Mouse (Mus musculus) ovary, postnatal 10 days (tissue): Measurements from ENCODE around the gene Serpina10.
"Not testable (repeated sequence)": the region's sequence is repeated elsewhere in the genome, so short reads cannot be mapped to it uniquely, and the experiment has no call there.

Source experiments
- DNase-seq: peaks from one replicate; pipeline ENCODE4 v3.0.0; 2022; ENCODE audit warnings: low spot score

Gene Serpina10

DNA sequence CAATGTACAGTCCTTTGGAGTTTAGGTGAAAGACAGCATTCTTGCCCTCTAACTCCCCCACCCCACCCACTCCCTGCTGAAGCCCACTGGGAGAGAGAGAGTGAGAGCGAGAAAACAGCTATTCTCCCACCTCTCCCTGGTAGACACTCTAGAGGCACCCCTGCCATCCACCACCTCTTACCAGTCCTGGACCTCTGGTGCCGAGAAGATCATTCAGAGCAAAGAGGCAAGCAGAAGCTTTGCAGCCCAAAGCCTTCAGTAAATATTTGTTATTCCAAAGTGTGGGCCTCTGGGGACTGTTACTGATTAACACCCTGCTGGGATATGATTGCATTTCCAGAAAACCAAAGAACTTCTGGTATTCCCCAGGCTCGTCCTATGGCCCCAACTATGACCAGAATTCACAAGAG is at the start of gene Serpina10:
Gene Serpina10, minus strand, starts transcription at position 242 of the 410 bp plus-strand sequence.
- DNase-seq, result no peak

DNA sequence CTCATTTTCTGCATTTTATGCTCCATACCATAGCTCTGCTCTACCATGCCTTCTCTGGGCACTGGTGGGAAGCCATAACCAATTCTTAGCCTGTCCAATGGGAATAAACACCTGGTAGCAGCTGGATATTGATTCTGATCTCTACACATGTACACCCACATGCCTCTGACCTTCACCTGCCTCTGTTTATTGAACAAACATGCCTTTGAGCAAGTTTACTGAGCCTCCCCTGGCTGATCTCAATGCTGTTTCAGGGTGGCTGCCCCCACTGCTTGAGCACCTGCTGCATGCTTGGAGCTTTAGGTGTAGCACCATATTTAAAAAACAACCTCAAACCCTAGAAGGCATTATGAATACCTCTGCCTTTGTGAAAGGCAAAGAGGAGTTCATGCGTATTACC is 48.6 kb upstream of the Serpina10 start:
- DNase-seq, result not testable (repeated sequence)

DNA sequence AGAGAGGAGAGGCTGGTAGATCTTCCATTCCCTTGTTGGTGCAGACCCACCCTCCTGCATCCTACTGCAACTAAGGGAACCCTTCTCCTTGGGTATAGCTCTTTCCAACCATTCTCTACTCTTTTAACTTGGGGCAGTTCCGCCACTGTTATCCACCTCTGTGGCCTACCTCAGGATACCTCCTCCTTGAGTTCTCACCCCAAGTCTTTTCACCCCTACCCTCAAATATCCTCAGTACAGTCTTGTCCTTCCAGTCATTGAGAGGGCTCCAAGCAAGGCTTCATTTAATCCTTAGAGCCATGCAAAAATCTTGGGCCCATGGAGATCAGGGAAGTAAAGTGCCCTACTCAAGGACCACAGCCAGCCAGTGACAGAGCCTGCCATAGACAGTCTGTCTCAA is 44.8 kb upstream of the Serpina10 start, which contains the start of gene Serpina16:
Gene Serpina16, minus strand, starts transcription at position 101 of the 400 bp plus-strand sequence.
- no peak for DNase-seq

DNA sequence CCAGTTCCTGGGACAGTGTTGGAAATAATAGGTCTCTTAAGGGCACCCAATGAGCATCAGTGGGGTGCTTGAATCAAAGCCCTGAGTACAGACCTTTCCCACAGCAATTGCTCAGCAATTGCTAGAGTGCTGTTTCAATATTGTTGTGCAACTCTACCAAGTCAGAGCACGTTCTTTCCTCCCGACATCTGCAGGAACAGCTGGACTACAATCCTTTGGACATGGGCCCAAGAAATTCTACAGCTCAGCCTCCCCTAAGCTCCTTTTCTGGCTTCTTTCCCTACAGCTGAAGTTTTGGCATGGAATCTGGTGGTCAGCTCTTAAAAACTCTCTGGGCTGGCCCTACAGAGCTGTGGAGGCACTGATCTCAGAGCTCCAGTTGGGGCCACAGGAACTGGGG is 41.9 kb upstream of the Serpina10 start:
- peak; percentile 5 for DNase-seq

DNA sequence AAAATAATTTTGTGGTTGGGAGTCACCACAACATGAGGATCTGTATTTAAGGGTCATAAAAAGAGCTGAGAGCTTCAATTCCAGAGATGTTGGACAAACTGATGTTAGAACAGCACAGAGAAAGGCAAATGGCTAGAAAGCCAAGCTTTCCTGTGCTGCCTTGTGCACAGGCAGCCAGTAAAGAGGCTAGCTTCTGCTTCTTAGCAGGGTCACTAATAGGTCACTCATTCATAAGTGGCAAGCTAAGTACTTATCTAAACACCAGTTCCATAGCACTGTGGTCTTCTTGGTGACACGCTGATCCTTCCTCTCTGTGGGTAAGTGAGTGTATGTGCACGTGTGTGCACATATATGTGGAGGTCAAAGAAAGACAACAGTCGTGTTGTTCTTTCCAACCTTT is 40.2 kb upstream of the Serpina10 start:
- no peak for DNase-seq

DNA sequence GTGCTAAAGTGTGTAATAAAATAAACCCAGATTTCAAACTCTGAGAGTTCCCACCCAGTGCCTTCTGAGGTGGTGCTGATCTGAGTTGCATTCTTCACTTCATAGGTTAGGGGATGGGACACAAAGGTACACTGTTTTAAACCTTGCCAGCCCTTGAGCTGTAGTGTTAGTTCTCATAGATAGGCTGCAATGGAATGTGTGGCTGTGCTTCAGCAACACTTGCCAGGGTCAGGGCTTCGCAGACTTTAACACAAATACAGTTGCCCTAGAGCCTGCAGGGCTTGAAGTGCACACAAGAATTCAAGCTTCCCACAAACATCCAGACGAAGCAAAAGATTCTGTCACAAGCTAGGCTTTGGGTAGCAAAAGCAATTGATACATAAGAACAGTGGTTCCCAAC is 39.7 kb upstream of the Serpina10 start:
- DNase-seq, result no peak

DNA sequence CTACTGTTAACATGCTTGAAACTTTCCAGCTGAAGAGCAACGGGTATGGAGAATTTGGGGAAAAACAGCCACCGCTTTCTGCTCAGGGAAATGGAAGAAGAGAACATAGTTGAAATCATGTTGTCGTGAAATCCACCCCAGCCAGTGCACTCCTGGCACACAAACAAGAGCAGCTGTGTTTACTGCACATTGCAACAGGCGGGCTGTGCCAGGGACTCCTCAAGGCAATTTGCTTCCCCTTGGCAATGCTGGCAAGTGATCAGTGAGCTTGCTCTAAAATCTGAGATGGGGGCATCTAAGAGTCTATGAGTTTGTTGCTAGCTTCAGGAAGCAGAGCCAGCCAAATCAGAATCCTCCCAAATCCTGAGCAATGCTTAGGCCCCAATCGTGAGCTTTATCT is 39.1 kb upstream of the Serpina10 start:
- no peak for DNase-seq

DNA sequence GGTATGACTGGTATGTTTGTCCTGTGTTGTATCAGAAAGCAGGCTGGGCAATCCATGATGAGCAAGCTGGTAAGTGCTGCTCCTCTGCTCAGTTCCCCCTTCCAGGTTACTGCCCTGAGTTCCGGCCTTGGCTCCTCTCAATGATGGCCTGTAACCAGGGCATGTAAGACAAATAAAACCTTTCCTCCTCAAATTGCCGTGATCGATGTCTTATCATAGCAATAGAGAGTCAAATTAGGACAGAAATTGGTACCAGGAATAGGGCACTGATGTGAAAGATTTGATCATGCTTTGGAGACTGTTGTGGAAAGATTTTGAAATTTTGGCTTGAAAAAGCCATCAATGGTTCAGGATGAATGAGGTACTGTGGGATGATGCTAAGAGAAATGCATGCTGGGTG is 34.0 kb upstream of the Serpina10 start:
- DNase-seq, result no peak

DNA sequence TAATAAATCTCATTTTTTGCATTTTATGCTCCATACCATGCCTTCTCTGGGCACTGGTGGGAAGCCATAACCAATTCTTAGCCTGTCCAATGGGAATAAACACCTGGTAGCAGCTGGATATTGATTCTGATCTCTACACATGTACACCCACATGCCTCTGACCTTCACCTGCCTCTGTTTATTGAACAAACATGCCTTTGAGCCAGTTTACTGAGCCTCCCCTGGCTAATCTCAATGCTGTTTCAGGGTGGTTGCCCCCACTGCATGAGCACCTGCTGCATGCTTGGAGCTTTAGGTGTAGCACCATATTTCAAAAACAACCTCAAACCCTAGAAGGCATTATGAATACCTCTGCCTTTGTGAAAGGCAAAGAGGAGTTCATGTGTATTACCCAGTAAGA is 30.8 kb upstream of the Serpina10 start:
- not testable (repeated sequence) for DNase-seq

DNA sequence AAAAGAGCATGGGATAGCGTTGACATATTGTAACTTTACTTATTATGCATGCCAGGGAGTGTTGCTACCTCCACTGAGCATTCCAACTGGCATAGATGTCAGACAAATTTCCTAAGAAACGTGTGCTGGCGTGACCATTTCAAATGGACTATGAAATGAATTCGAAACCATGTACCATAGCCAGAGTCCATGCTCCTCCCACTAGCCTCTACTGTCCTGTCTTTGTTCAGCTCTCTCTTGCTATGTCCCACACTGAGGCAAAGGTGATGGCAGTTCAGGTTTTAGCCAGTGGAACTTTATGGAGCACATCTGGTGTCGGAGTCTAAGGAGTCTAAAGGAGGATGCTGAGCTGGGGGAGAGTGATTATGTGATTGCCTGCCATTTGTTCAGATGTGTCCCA is 28.8 kb upstream of the Serpina10 start:
- no peak for DNase-seq

DNA sequence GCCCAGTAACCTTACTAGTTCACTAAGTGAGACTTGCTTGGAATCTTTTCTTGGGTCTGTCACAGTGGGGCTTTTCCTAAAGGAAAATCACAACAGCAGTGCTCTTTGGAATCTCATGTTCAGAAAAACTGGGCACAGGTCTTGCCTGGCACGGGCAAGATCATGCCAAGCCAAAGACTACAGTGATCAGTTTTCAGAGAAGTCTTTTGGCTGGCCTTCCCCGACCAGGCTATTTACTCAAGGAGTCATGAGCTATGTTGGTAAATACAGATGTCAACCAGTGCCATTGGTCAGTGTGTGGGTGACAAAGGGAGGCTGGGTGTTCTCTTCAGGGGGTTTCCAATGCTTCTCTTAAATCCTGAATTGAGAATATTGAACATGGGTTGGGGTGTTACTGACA is 27.9 kb upstream of the Serpina10 start:
- no peak for DNase-seq

DNA sequence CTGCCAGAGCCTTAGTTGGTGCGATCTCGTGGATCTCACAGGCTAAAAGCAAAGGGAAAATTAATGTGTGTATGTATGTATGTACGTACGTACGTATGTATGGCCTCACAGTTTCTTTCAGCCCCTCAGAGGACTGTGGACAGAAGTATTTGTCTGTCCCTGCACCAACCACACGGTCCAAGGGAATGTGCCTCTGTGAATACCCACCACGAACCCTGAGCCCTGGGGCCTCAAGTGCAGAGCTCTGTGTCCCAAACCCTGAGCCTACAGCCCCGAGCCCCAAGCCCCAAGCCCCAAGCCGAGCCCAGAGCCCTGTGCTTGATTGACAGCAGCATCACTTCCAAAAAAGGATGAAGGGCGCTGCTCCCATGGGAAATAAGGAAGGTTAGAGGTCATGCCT is 26.7 kb upstream of the Serpina10 start:
- no peak for DNase-seq

DNA sequence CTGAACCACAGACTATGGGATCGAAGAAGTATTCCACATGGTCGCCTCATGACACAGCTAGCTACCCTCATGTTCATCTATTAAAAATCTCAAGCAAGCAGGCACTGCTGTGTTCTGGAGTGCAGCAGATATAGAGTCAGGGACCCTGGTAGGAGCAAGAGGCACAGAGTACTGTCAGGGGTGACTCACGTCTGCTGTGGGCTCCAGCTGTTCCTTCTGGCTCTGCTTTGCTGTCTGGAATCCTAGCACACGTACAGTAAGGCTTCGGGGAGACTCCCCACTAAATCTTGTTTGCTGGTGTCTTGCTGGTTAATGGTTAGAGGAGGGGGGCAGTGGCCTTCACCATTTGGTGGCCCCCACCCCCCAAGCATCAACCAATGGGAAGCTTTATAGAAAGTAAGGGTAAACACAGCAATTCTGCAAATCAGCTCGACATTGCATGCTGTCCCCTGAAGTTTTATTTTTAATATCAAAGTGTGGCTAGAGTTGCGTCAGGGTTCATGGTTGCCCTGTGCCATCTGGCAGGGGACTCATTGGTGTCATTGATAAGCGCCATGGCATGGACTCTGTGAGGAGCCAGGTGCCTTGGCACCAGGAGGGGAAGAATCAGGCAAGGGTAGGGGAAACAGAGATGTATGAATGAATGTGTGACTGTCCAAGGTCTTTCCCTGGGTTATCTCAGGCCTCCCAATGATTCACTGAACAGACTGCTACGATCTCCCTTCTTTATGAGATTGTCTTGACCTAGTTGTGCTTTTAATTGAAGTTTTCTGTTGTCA is 25.8 kb upstream of the Serpina10 start, which contains the start of gene Serpina6:
Gene Serpina6, minus strand, starts transcription at position 365 of the 779 bp plus-strand sequence.
- DNase-seq, result no peak

DNA sequence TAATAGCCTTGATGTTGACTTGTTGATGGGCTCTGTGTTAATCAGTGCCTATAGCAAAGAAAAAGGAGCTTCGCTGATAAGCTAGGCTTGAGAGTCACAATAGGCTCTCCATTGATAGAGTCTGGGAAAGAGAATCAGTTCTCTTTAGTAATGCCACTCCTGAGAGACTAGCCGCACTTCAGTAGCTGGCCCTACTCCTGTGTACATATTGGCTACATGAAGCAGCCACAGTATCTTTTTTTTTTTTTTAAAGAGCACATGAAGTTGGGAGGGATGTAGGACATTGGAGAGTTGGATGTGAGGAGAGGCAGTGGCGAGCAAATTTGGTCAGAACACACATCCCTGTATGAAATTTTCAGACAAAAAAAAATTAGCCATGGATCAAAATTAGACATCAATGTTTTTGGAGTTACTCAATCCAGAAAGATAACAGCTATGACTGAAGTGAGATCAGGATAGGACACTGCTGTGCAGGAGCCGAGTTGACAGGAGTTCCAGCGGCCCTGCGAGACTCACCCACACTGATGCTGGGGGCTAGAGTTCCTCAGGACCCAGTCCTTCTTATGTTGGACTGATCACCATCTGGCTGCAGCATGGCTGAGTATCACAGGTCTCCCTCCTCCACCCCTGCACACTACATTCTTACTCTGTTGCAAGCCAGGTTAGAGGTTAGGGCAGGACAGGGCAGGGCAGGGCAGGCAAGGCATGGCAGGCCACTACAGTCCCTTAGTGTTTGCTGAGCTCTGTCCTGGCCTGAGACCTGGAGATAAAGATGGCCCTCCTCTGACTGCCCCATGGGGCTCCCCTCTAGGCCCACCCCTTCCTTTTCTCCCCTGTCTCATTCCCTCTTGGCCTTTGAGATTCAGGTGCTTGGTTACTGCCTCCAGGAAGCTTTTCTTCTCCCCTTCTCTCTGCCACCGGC is 24.1 kb upstream of the Serpina10 start:
- no peak for DNase-seq

DNA sequence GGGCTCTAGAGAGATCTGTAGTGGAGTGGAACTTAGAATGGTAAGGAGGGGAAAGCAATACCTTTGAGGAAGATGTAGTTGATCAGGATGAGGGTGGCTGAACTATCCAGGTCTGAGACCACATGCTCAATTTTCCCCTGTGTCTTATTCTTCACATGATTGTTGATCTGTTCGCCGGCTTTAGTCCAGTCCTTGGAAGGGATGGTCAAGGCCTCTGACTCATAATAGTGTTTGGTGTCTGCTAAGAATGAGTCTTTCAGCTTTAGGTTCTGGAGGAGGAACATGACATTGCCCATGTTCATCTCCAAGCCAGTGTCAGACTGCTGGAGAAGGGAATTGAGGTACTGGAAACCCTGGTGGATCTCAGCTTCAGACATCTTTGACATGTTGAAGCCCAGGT is 22.6 kb upstream of the Serpina10 start:
- DNase-seq, result no peak

DNA sequence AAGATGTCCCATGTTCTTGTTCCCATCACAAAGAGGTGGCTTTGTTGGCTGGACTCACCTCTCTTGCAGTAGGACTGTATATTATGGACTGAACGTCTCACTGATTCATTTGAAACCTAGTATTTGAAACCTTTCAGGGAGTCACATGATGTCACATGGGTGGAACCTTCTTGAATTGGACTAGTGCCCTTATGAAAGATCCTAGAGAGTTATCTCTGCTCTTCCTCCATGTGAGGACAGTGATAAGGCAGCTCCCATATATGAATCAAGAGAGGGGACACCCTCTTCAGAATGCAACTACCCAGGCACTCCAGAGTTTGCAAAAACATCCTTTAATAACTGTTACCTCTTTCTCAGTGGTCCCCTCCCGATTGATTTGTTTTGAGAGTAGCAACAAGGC is 15.1 kb upstream of the Serpina10 start:
- no peak for DNase-seq

DNA sequence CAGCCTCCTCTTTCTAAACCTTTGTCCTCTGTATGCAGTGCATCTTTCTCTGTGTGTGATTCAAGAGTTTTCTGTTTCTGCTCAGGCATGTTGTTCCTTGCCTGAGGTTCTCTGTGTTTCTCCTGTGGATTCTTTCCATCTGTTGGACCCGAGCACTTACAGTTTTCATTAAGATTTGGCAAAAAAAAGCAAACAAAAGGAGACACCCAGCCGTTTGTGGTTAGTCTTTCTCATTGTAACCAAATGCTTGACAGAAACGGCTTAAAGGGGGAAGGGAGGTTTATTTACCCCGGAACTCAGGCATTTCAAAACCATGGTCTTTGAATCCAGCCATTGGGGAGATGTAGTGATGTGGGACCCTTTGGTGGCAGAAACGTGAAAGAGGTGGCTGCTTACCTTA is 13.4 kb upstream of the Serpina10 start:
- DNase-seq, result no peak

DNA sequence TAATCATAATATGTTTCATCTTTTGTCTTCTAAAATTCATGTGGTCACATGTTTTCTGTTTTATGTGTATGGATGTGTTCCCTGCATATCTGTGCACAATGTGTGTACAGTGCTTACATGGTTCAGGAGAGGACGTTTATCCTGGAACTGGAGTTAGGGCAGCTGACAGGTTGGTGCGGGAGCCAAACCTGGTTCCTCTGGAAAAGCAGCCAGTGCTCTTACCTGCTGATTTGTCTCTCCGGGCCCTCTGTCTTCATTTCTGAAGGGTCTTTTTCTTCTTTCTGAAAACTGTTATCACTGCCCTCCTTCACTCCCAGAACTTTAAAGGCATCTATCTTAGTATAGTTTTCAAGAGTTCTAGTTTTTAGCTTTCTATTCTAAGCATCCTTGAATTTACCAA is 12.6 kb upstream of the Serpina10 start:
- DNase-seq, result no peak

DNA sequence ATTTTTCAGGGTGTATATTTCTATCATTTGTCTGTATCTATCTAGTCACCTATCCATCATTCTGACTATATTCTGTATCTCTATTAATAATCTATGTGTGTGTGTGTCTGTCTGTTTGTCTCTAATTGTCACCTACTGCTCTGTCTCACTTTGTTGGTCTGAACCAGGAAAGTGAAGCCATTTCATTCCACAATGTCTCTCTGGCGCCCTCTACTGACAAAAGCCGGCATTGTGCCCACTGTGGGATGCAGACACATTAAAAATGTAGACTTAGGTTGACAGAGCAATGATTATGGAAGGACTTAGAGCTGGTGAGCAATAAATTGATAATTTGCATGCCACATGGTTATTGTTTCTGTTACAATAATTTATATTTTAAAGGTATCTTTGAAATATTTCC is 12.1 kb upstream of the Serpina10 start:
- peak; percentile 75 for DNase-seq

DNA sequence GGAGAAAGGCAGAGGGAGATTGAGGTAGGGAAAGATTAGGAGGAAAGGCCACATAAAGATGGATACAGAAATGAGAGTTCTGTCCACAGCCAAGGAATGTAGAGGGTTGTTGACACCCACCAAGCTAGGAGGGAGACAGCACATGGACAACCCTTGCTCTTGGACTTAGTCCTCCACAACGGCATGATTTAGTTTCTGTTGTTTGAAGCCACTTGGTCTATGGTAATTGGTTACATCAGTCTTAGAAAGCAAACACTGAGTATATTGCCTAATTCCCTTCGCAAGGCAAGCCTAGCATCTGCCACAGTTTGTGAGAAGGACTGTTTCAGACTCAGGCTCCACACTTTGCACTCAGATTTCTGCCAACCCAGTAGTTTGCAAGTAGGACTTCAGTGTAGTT is 4.6 kb upstream of the Serpina10 start:
- DNase-seq, result no peak

DNA sequence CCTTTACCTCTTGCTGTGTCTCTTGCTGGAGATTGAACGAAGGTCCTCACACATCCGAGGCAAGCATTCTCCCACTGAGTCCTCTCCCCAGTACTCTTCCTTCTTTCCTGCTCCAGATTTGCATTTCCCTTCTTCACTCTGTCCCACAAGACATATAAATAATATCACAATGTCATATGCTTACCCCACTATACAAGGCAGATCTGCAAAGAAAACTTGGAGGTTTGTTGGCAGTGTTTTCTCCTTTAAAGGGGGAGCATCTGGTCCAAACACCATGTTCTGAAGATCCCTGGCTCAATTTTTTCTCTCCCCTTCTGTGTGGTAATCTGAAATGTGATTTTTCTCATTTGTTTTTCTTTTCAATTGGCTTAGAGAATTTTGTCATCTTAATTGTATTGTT is 3.2 kb upstream of the Serpina10 start:
- DNase-seq, result no peak

DNA sequence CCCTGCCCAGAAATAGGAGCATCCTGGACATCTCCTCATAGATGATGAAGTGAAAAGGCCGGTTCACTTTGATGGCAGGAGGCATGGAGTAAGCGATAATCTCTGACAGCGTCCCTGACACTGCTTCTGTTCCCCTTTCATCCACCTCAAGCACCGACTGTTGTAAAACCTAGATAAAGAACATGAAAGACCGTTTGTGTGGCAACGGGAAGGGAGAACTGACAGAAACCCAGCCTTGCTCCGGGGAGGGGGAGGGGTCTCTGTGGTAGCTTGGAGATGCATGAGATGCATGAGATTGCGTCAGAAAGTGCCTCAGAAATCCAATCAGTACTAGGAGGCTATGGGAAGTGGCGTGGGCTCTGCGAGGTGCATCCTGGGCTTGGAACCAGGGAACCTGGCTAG is 14.4 kb downstream of the Serpina10 start:
- no peak for DNase-seq

DNA sequence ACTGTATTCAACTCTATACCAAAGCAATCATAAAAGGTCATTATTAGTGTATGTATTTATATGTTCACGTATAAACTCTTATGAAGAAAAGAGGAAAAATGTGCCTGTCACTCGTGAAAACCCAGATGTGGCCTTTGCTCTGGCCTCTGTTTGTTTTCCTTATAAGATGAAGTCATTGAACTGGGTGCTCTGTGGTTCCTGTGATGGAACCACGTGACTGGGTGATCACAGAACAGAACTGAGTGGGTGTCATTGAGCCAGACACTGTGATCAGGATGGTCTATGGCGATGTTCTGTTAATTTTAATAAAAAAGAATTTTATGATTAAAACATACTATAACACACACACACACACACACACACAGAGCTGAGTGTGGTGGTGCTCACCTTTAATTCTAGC is 15.5 kb downstream of the Serpina10 start:
- DNase-seq, result no peak
